Mouse (Mus musculus) forebrain, embryonic 16.5 days (tissue): ENCODE data around the gene Rfx5. TPM values are rescaled to one million over a fixed set of nuclear protein-coding genes. Genes with fewer than 3 reads are reported as not detected.
"Not testable (repeated sequence)": the region's sequence is repeated elsewhere in the genome, so short reads cannot be mapped to it uniquely, and the experiment has no call there.

Experiments used
- ATAC-seq: fragments of 200-750 bp; cut with Nextera tagmentation; 2 replicates; pipeline ENCODE4 v1.8.0; 2017; ENCODE audit warnings: mild to moderate bottlenecking, moderate library complexity
- H3K27ac ChIP-seq: fragments of 300-500 bp; sonication (generic); 2 replicates; pipeline ENCODE4 v1.5.1; 2014; ENCODE audit warnings: low read length, control low read depth
- H3K27me3 ChIP-seq: fragments of 300-500 bp; sonication (generic); replicated peaks from 2 replicates; pipeline ENCODE4 v1.6.1; 2014; ENCODE audit warnings: low read length; ENCODE audit not compliant: control insufficient read depth, insufficient read depth
- H3K36me3 ChIP-seq: fragments of 300-500 bp; sonication (generic); 2 replicates; pipeline ENCODE4 v1.6.1; 2014; ENCODE audit not compliant: control insufficient read depth, insufficient read depth
- H3K4me1 ChIP-seq: fragments of 300-500 bp; sonication (generic); replicated peaks from 2 replicates; pipeline ENCODE4 v1.6.1; 2014; ENCODE audit warnings: low read length; ENCODE audit not compliant: control insufficient read depth, insufficient read depth
- H3K4me2 ChIP-seq: fragments of 300-500 bp; sonication (generic); 2 replicates; pipeline ENCODE4 v1.6.1; 2014; ENCODE audit warnings: mild to moderate bottlenecking, low read length, control low read depth
- H3K4me3 ChIP-seq: fragments of 300-500 bp; sonication (generic); replicated peaks from 2 replicates; pipeline ENCODE4 v1.5.1; 2014; ENCODE audit warnings: mild to moderate bottlenecking, low read length, control low read depth
- H3K9ac ChIP-seq: fragments of 300-500 bp; sonication (generic); replicated peaks from 2 replicates; pipeline ENCODE4 v1.6.1; 2014; ENCODE audit warnings: low read depth, low read length, control low read depth
- H3K9me3 ChIP-seq: fragments of 300-500 bp; sonication (generic); 2 replicates; pipeline ENCODE4 v1.6.1; 2016; ENCODE audit warnings: low read length; ENCODE audit not compliant: control insufficient read depth
- WGBS: fragments of 180-500 bp; shearing (Covaris S2); extraction: QIAGEN DNeasy Blood & Tissue Kit; methylation state at CpG from one replicate; pipeline ENCODE4 v1.1.7; 2014; 5-methylcytosine and 5-hydroxymethylcytosine counted together
- polyA plus RNA-seq: library from polyadenylated mRNA; unstranded; fragments of >200 nt; fragmentation: Nextera tagmentation; extraction: Ambion mirVana; gene quantifications from 2 replicates; pipeline ENCODE4 v1.2.1, GENCODE M21; 2015

The Rfx5 gene
- polyA plus RNA-seq, 1 experiment from 2014 or later, result 6.7 TPM

- no peak overlapping the region for H3K9ac ChIP-seq
- 39% methylated on average over 3 of the region's 3 CpGs for WGBS
- no peaks in the 10 kb centered on the region for H3K36me3 ChIP-seq
- H3K27me3 ChIP-seq, result no peaks in the 10 kb centered on the region
- H3K4me1 ChIP-seq, result no peaks in the 10 kb centered on the region
- no peak overlapping the region for H3K4me3 ChIP-seq
- H3K9me3 ChIP-seq, result no peaks in the 10 kb centered on the region
- no peak overlapping the region for H3K4me2 ChIP-seq
- no peak overlapping the region for H3K27ac ChIP-seq
- ATAC-seq, result no peak
Measured at GRCm38 (mm10) chr3:94922333-94922732, 31.5 kb upstream of the Rfx5 start.

DNA sequence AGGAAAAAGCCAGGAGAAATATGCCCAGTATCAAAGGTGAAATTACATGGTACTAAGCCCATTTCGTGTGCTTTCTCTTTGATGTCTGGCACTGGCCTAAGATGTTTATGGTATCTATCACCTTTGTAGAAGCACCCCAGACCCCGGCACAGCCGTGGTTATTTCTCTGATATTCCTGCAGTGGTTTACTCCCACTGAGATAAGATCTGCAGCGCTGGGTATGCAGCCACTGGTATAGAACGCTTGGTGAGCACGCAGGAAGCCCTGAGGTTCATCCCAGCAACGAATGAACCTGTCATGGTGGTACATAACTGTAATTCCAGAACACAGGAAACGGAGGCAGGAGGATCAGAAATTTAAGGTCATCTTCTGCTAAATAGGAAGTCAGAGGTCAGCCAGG, 29.2 kb upstream of the Rfx5 start:
- Histone ChIP-seq H3K4me2 (no peak overlapping the region), H3K4me1 (no peaks in the 10 kb centered on the region), H3K27ac (no peak overlapping the region), H3K9me3 (no peaks in the 10 kb centered on the region), H3K27me3 (no peaks in the 10 kb centered on the region), H3K4me3 (no peak overlapping the region), H3K9ac (no peak overlapping the region), H3K36me3 (no peaks in the 10 kb centered on the region)
- no peak for ATAC-seq
- WGBS, result 83% methylated on average over 8 of the region's 8 CpGs

GRCm38 (mm10) chr3:94926301-94926736, 27.6 kb upstream of the Rfx5 start:
- not testable (repeated sequence) for ATAC-seq, H3K9ac ChIP-seq, H3K27ac ChIP-seq, H3K4me2 ChIP-seq, H3K4me3 ChIP-seq, H3K9me3 ChIP-seq, H3K4me1 ChIP-seq, H3K36me3 ChIP-seq, H3K27me3 ChIP-seq
- WGBS, result 44% methylated on average over 4 of the region's 4 CpGs

GRCm38 (mm10) chr3:94928979-94929378, 24.9 kb upstream of the Rfx5 start:
- not testable (repeated sequence) for ATAC-seq, H3K9me3 ChIP-seq, H3K4me3 ChIP-seq, H3K27me3 ChIP-seq, H3K27ac ChIP-seq, H3K36me3 ChIP-seq, H3K4me1 ChIP-seq, H3K4me2 ChIP-seq, H3K9ac ChIP-seq
- WGBS, result 87% methylated on average over 4 of the region's 4 CpGs

GRCm38 (mm10) chr3:94930386-94931266, 23.2 kb upstream of the Rfx5 start:
- not testable (repeated sequence) for H3K9ac ChIP-seq, ATAC-seq, H3K36me3 ChIP-seq

GRCm38 (mm10) chr3:94931427-94932082, 22.3 kb upstream of the Rfx5 start:
- not testable (repeated sequence) for H3K4me1 ChIP-seq, H3K9ac ChIP-seq, ATAC-seq, H3K36me3 ChIP-seq, H3K9me3 ChIP-seq, H3K4me3 ChIP-seq, H3K27ac ChIP-seq, H3K4me2 ChIP-seq, H3K27me3 ChIP-seq
- 81% methylated on average over 10 of the region's 10 CpGs for WGBS

More at GRCm38 (mm10) chr3:94930386-94931266, 23.2 kb upstream of the Rfx5 start:
- WGBS, result 44% methylated on average over 7 of the region's 7 CpGs
- H3K27ac ChIP-seq, H3K4me3 ChIP-seq, H3K9me3 ChIP-seq, H3K27me3 ChIP-seq, H3K4me2 ChIP-seq, H3K4me1 ChIP-seq: not testable (repeated sequence)

GRCm38 (mm10) chr3:94932279-94932678, 21.6 kb upstream of the Rfx5 start:
- not testable (repeated sequence) for ATAC-seq, H3K36me3 ChIP-seq, H3K4me2 ChIP-seq, H3K4me3 ChIP-seq, H3K9ac ChIP-seq, H3K4me1 ChIP-seq, H3K27ac ChIP-seq, H3K9me3 ChIP-seq, H3K27me3 ChIP-seq
- WGBS, result 50% methylated on average over 2 of the region's 2 CpGs

- WGBS, result 18% methylated on average over 16 of the region's 16 CpGs
- H3K27ac ChIP-seq, result 0 out of 2 replicates have a peak within 1 kb of the TSS, but pooled peaks have one; percentile 47
- peak; percentile 91 for ATAC-seq
- H3K4me1 ChIP-seq, result peaks cover 8% of the 10 kb centered on the region
- peak within 1 kb of the TSS; percentile 44 for H3K4me2 ChIP-seq
- peak within 1 kb of the TSS; percentile 28 for H3K4me3 ChIP-seq
- H3K36me3 ChIP-seq, result no peaks in the 10 kb centered on the region
- H3K27me3 ChIP-seq, result no peaks in the 10 kb centered on the region
- H3K9me3 ChIP-seq, result no peaks in the 10 kb centered on the region
- H3K9ac ChIP-seq, result peak within 1 kb of the TSS; percentile 39
Measured at GRCm38 (mm10) chr3:94932809-94933564, 20.9 kb upstream of the Rfx5 start, which contains the start of gene Selenbp1. Gene Selenbp1, plus strand, starts transcription at chr3:94933056.

GRCm38 (mm10) chr3:94933604-94934003, 20.3 kb upstream of the Rfx5 start:
- not testable (repeated sequence) for H3K36me3 ChIP-seq, H3K9me3 ChIP-seq, H3K27me3 ChIP-seq, H3K9ac ChIP-seq, H3K4me1 ChIP-seq, H3K4me2 ChIP-seq, H3K4me3 ChIP-seq, H3K27ac ChIP-seq
- 0 out of 2 replicates have a peak, but pooled peaks have one; percentile 7 for ATAC-seq
- no CpG with 5 or more reads among the region's 2 CpGs for WGBS
